Mouse (Mus musculus): ENCODE measurements around the gene Exoc5.

- no peak for TF ChIP-seq POLR2A (IDR thresholded peaks at IDR 0.05; ENCODE audit: control insufficient read depth, extremely low read depth, insufficient read depth, low read length, poor library complexity)
- no peak for TF ChIP-seq CTCF (IDR thresholded peaks at IDR 0.05; ENCODE audit: borderline replicate concordance, control insufficient read depth, extremely low read depth, insufficient read depth, low read length, poor library complexity)
Observed at GRCm38 (mm10) chr14:49049492-49049891, 17.0 kb downstream of the Exoc5 start.
